27 mouse cellular contexts compared by ENCODE assay signal in the genomic region with DNA sequence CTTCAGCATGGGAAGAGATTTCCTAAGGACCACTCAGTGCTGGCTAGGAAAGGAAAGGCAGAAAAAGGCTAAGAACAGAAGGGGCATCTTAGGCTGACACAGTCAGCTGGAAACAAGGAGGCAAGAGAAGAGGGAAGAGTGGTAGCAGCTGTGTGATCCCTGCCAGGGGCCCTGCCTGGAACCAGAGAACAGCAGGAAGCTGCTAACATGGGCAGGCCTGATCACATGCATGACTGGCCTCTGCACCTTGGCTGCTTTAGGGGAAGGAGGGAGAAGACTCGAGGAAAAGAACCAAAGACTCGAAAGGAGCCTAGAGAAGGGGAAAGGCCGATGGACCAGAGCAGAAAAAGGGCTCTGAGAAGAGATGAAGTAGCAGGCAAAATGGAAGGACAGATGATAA.
DNase-seq lines count a peak whose midpoint lies in the region; ATAC-seq lines count a peak whose summit lies in the region.
"Had no signal": no experiment of that assay in that cellular context is flagged by ENCODE, and none has a peak within 500 bp of the region (broad histone marks: within the 10 kb centered on the region; RNA-seq: fewer than 3 reads in every experiment).

No protein-coding gene starts in this region.

- no peaks in the 10 kb centered on the region for H3K9me3 ChIP-seq in hindbrain, embryonic 14.5 days (ENCODE audit: control insufficient read depth, low read length)
- no peaks in the 10 kb centered on the region for H3K9me3 ChIP-seq in hindbrain, embryonic 12.5 days (replicated peaks)
- no peaks in the 10 kb centered on the region for H3K9me3 ChIP-seq in kidney, embryonic 15.5 days (replicated peaks)
- no peaks in the 10 kb centered on the region for H3K9me3 ChIP-seq in limb, embryonic 12.5 days
- H3K9me3 ChIP-seq in limb, embryonic 10.5 days (replicated peaks), result no peaks in the 10 kb centered on the region
- H3K9me3 ChIP-seq: forebrain, embryonic 13.5 days; heart, embryonic 15.5 days; limb, embryonic 15.5 days; liver, embryonic 13.5 days; megakaryocyte, embryonic 14.5 days; midbrain, embryonic 12.5 days; neural tube, embryonic 12.5 days; stomach, embryonic 15.5 days had no signal

- H3K27ac ChIP-seq in hindbrain, embryonic 14.5 days, result 0 out of 2 replicates have a peak overlapping the region, but pooled peaks have one; percentile 8
- H3K27ac ChIP-seq in hindbrain, embryonic 12.5 days, result no peak overlapping the region
- H3K27ac ChIP-seq in kidney, embryonic 15.5 days, result peak overlapping the region; percentile 24; the same call in 1 of the 2 replicates
- H3K27ac ChIP-seq in limb, embryonic 12.5 days, result peak overlapping the region; percentile 47; the same call in 1 of the 2 replicates
- no peak overlapping the region for H3K27ac ChIP-seq in limb, embryonic 10.5 days
- H3K27ac ChIP-seq: forebrain, embryonic 13.5 days; heart, adult 2 months; heart, embryonic 15.5 days; liver, embryonic 13.5 days; midbrain, embryonic 12.5 days; neural tube, embryonic 12.5 days; stomach, embryonic 15.5 days had no signal

- H3K4me1 ChIP-seq in hindbrain, embryonic 14.5 days (replicated peaks; ENCODE audit: control insufficient read depth, insufficient read depth, low read length), result peaks cover 4% of the 10 kb centered on the region; the same call in 1 of the 2 replicates
- peaks cover 20% of the 10 kb centered on the region; the same call in 1 of the 2 replicates for H3K4me1 ChIP-seq in hindbrain, embryonic 12.5 days
- peaks cover 28% of the 10 kb centered on the region for H3K4me1 ChIP-seq in kidney, embryonic 15.5 days
- peaks cover 25% of the 10 kb centered on the region for H3K4me1 ChIP-seq in limb, embryonic 12.5 days (replicated peaks)
- H3K4me1 ChIP-seq in limb, embryonic 10.5 days, result peaks cover 6% of the 10 kb centered on the region; the same call in 1 of the 2 replicates
- H3K4me1 ChIP-seq: midbrain, embryonic 12.5 days; neural tube, embryonic 12.5 days; stomach, embryonic 15.5 days had no signal

- 58% methylated on average over 3 of the region's 3 CpGs for WGBS in hindbrain, embryonic 14.5 days
- 49% methylated on average over 3 of the region's 3 CpGs for WGBS in hindbrain, embryonic 12.5 days
- WGBS in kidney, embryonic 15.5 days, result 28% methylated on average over 3 of the region's 3 CpGs
- WGBS in limb, embryonic 12.5 days, result 71% methylated on average over 3 of the region's 3 CpGs
- WGBS in limb, embryonic 10.5 days, result 85% methylated on average over 3 of the region's 3 CpGs

- H3K9ac ChIP-seq in hindbrain, embryonic 14.5 days, result no peak overlapping the region
- no peak overlapping the region for H3K9ac ChIP-seq in hindbrain, embryonic 12.5 days
- H3K9ac ChIP-seq in kidney, embryonic 15.5 days, result no peak overlapping the region
- no peak overlapping the region for H3K9ac ChIP-seq in limb, embryonic 12.5 days (replicated peaks)
- H3K9ac ChIP-seq: forebrain, embryonic 13.5 days; heart, embryonic 15.5 days; limb, embryonic 15.5 days; liver, embryonic 13.5 days; midbrain, embryonic 12.5 days; neural tube, embryonic 12.5 days; stomach, embryonic 15.5 days had no signal

- ATAC-seq in hindbrain, embryonic 14.5 days (ENCODE audit: low FRiP score), result no peak
- no peak for ATAC-seq in hindbrain, embryonic 12.5 days (ENCODE audit: low FRiP score)
- ATAC-seq in kidney, embryonic 15.5 days (replicated peaks; ENCODE audit: low FRiP score), result peak; percentile 71; the same call in 1 of the 2 replicates
- no peak for ATAC-seq in limb, embryonic 12.5 days (ENCODE audit: insufficient number of reproducible peaks, insufficient read depth, low FRiP score, low TSS enrichment, low read depth)
- ATAC-seq: forebrain, embryonic 13.5 days; intestine, embryonic 16.5 days; lung, postnatal 0 days had no signal

- no peaks in the 10 kb centered on the region for H3K27me3 ChIP-seq in hindbrain, embryonic 14.5 days (ENCODE audit: control insufficient read depth, insufficient read depth, low read length)
- no peaks in the 10 kb centered on the region for H3K27me3 ChIP-seq in hindbrain, embryonic 12.5 days
- H3K27me3 ChIP-seq in kidney, embryonic 15.5 days, result no peaks in the 10 kb centered on the region
- H3K27me3 ChIP-seq in limb, embryonic 12.5 days, result no peaks in the 10 kb centered on the region
- no peaks in the 10 kb centered on the region for H3K27me3 ChIP-seq in limb, embryonic 10.5 days (ENCODE audit: low read depth, poor library complexity, severe bottlenecking)
- H3K27me3 ChIP-seq: forebrain, embryonic 13.5 days; heart, embryonic 15.5 days; limb, embryonic 15.5 days; liver, embryonic 13.5 days; megakaryocyte, embryonic 14.5 days; midbrain, embryonic 12.5 days; neural tube, embryonic 12.5 days; stomach, embryonic 15.5 days had no signal

- no peak overlapping the region for H3K4me3 ChIP-seq in hindbrain, embryonic 14.5 days (replicated peaks; ENCODE audit: low read length)
- no peak overlapping the region for H3K4me3 ChIP-seq in hindbrain, embryonic 12.5 days
- H3K4me3 ChIP-seq in kidney, embryonic 15.5 days (replicated peaks), result no peak overlapping the region
- no peak overlapping the region for H3K4me3 ChIP-seq in limb, embryonic 12.5 days (replicated peaks)
- H3K4me3 ChIP-seq in limb, embryonic 10.5 days, result no peak overlapping the region
- H3K4me3 ChIP-seq: forebrain, embryonic 13.5 days; heart, adult 2 months; heart, embryonic 15.5 days; limb, embryonic 15.5 days; liver, embryonic 13.5 days; megakaryocyte, embryonic 14.5 days; midbrain, embryonic 12.5 days; myocyte; neural tube, embryonic 12.5 days; stomach, embryonic 15.5 days had no signal

- H3K36me3 ChIP-seq in hindbrain, embryonic 14.5 days (replicated peaks; ENCODE audit: control insufficient read depth, insufficient read depth), result peaks cover 37% of the 10 kb centered on the region
- H3K36me3 ChIP-seq in hindbrain, embryonic 12.5 days, result peaks cover 51% of the 10 kb centered on the region
- peaks cover 54% of the 10 kb centered on the region for H3K36me3 ChIP-seq in kidney, embryonic 15.5 days
- H3K36me3 ChIP-seq in limb, embryonic 12.5 days, result peaks cover 70% of the 10 kb centered on the region
- H3K36me3 ChIP-seq in limb, embryonic 10.5 days, result peaks cover 84% of the 10 kb centered on the region
- H3K36me3 ChIP-seq: stomach, embryonic 15.5 days had no signal

- H3K4me2 ChIP-seq in hindbrain, embryonic 14.5 days (replicated peaks), result no peak overlapping the region
- H3K4me2 ChIP-seq in hindbrain, embryonic 12.5 days (replicated peaks), result no peak overlapping the region
- no peak overlapping the region for H3K4me2 ChIP-seq in kidney, embryonic 15.5 days
- H3K4me2 ChIP-seq in limb, embryonic 12.5 days, result no peak overlapping the region
- H3K4me2 ChIP-seq: forebrain, embryonic 13.5 days; heart, embryonic 15.5 days; limb, embryonic 15.5 days; liver, embryonic 13.5 days; midbrain, embryonic 12.5 days; neural tube, embryonic 12.5 days; stomach, embryonic 15.5 days had no signal

- DNase-seq in hindbrain, embryonic 14.5 days (ENCODE audit: low spot score), result no peak
- DNase-seq in kidney, postnatal 25 days, result no peak
- no peak for DNase-seq in limb, embryonic 10.5 days (ENCODE audit: low spot score)
- peak; percentile 15 for DNase-seq in retina, postnatal 1 day
- DNase-seq in thymus, postnatal 4 days, result no peak
- DNase-seq: adrenal gland, postnatal 10 days; B cell, adult 2 months; cerebellum, adult 8-10 months; cerebellum, postnatal 25 days; gastrocnemius, postnatal 14 days; heart, adult 2 months; liver, embryonic 13.5 days; lung, adult 18-20 months; lung, postnatal 4 days had no signal

Comparison
In these comparisons a context has a peak if more than half of its experiments do, and no peak if none do; other contexts are left out.
1. H3K27ac ChIP-seq: peak in hindbrain, embryonic 14.5 days (single experiment), kidney, embryonic 15.5 days (single experiment) and limb, embryonic 12.5 days (single experiment); none in hindbrain, embryonic 12.5 days (single experiment) and limb, embryonic 10.5 days (single experiment).